Mouse (Mus musculus) right cerebral cortex, postnatal 4 days (tissue): ENCODE measurements at regions not wholly inside any gene's neighbourhood (a gene's known extent, or its start where the extent isn't known, plus 50 kb on each side); places are given as distances from the start of the nearest gene placed in this dataset.
A peak's percentile ranks its signal among the peaks of the same experiment; 100 is the strongest.

Experiments
- DNase-seq: peaks from one replicate; pipeline ENCODE4 v3.0.0-alpha.2; 2022

- DNase-seq = no peak
These were observed 431.9 kb upstream of the Atp11b start for GRCm38 (mm10) chr3:35321991-35322390.

- no peak for DNase-seq
These were observed 431.0 kb upstream of the Atp11b start for GRCm38 (mm10) chr3:35322899-35323298.

- DNase-seq = peak; percentile 69
These were observed 430.3 kb upstream of the Atp11b start for GRCm38 (mm10) chr3:35323450-35324077.

- DNase-seq = no peak
These were observed 429.7 kb upstream of the Atp11b start for GRCm38 (mm10) chr3:35324186-35324585.

- DNase-seq = no peak
These were observed 421.2 kb upstream of the Atp11b start for GRCm38 (mm10) chr3:35332534-35333272.

GRCm38 (mm10) chr3:35334017-35334416 is 419.9 kb upstream of the Atp11b start:
- no peak for DNase-seq

- no peak for DNase-seq
These were observed 419.4 kb upstream of the Atp11b start for GRCm38 (mm10) chr3:35334546-35334945.

GRCm38 (mm10) chr3:35335837-35336236 is 418.1 kb upstream of the Atp11b start:
- DNase-seq = no peak

- no peak for DNase-seq
These were observed 413.4 kb upstream of the Atp11b start for GRCm38 (mm10) chr3:35340525-35340924.

GRCm38 (mm10) chr3:35340935-35341800 is 412.7 kb upstream of the Atp11b start:
- DNase-seq = peak; percentile 50

GRCm38 (mm10) chr3:35341840-35342239 is 412.1 kb upstream of the Atp11b start:
- no peak for DNase-seq

- DNase-seq = no peak
These were observed 411.3 kb upstream of the Atp11b start for GRCm38 (mm10) chr3:35342584-35342983.

GRCm38 (mm10) chr3:35343936-35344335 is 410.0 kb upstream of the Atp11b start:
- DNase-seq = no peak

GRCm38 (mm10) chr3:35349114-35349513 is 404.8 kb upstream of the Atp11b start:
- no peak for DNase-seq

GRCm38 (mm10) chr3:35353442-35353841 is 400.5 kb upstream of the Atp11b start:
- no peak for DNase-seq

- no peak for DNase-seq
These were observed 400.0 kb upstream of the Atp11b start for GRCm38 (mm10) chr3:35353920-35354319.

GRCm38 (mm10) chr3:35354356-35354755 is 399.6 kb upstream of the Atp11b start:
- no peak for DNase-seq

- DNase-seq = no peak
These were observed 396.8 kb upstream of the Atp11b start for GRCm38 (mm10) chr3:35357111-35357510.

GRCm38 (mm10) chr3:35358541-35358940 is 395.4 kb upstream of the Atp11b start:
- no peak for DNase-seq

GRCm38 (mm10) chr3:35359288-35359687 is 394.6 kb upstream of the Atp11b start:
- no peak for DNase-seq

- DNase-seq = no peak
These were observed 393.4 kb upstream of the Atp11b start for GRCm38 (mm10) chr3:35360515-35360914.

GRCm38 (mm10) chr3:35361086-35361485 is 392.8 kb upstream of the Atp11b start:
- no peak for DNase-seq

GRCm38 (mm10) chr3:35365431-35365830 is 388.5 kb upstream of the Atp11b start:
- no peak for DNase-seq

- no peak for DNase-seq
These were observed 381.6 kb upstream of the Atp11b start for GRCm38 (mm10) chr3:35372276-35372675.
